Mouse (Mus musculus) cortical plate, adult 2 months (tissue): ENCODE results near the gene Hacl1. TPM values are rescaled to one million over a fixed set of nuclear protein-coding genes. Genes with fewer than 3 reads are reported as not detected.

Experiments
- H3K27ac ChIP-seq: fragments of 200-500 bp; 2 replicates; pipeline ENCODE4 v1.5.1; 2012; ENCODE audit warnings: low read length, control low read depth, inconsistent platforms; ENCODE audit not compliant: insufficient read depth
- H3K4me1 ChIP-seq: fragments of 200-500 bp; 2 replicates; pipeline ENCODE4 v1.6.1; 2011; ENCODE audit warnings: low read length; ENCODE audit not compliant: control insufficient read depth, insufficient read depth
- H3K4me3 ChIP-seq: fragments of 200-500 bp; 2 replicates; pipeline ENCODE4 v1.5.1; 2011; ENCODE audit warnings: mild to moderate bottlenecking, low read length, control low read depth; ENCODE audit not compliant: insufficient read depth
- CTCF ChIP-seq: fragments of 200-500 bp; IDR thresholded peaks from 2 replicates; pipeline ENCODE4 v1.5.1; 2011; ENCODE audit warnings: mild to moderate bottlenecking, control low read depth, low read length; ENCODE audit not compliant: insufficient read depth; ENCODE audit errors: extremely low read depth
- POLR2A ChIP-seq: fragments of 200-500 bp; IDR thresholded peaks from 2 replicates; pipeline ENCODE4 v1.6.1; 2011; ENCODE audit warnings: mild to moderate bottlenecking, low read length, control low read depth; ENCODE audit not compliant: insufficient read depth; ENCODE audit errors: extremely low read depth
- polyA plus RNA-seq: library from polyadenylated mRNA; depleted of rRNA; stranded (reverse); fragments of >200 nt; gene quantifications from 2 replicates; pipeline ENCODE4 v1.2.3, GENCODE M21; 2012

Gene Hacl1
- polyA plus RNA-seq, 1 experiment = 11.3 TPM

- Histone ChIP-seq H3K4me3 (no peak overlapping the region), H3K4me1 (no peaks in the 10 kb centered on the region), H3K27ac (no peak overlapping the region)
- TF ChIP-seq CTCF (no peak), POLR2A (no peak)
Measured at GRCm38 (mm10) chr14:31586451-31586850, 54.6 kb downstream of the Hacl1 start.

DNA sequence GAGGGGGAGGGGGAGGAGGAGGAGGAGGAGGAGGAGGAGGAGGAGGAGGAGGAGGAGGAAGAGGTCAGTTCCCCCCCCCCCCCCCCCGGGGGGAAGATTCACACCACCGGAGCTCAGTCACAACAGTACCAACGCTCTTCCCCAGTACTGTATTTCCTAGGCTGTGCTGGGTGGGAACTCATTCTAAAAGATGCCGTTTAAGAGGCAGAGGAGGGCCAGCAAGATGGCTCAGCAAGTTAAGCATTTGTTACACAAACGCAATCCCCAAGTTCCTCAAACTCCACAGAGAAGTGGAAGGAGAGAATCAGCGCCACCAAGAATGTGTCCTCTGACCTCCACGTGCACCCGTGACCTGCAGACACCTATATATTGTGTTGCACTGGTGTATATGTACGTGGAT is 58.0 kb downstream of the Hacl1 start:
- Histone ChIP-seq H3K4me3 (no peak overlapping the region), H3K4me1 (no peaks in the 10 kb centered on the region), H3K27ac (no peak overlapping the region)
- TF ChIP-seq POLR2A = no peak
- TF ChIP-seq CTCF = no peak

GRCm38 (mm10) chr14:31577966-31578735 is 62.9 kb downstream of the Hacl1 start:
- no peak overlapping the region for H3K4me3 ChIP-seq
- TF ChIP-seq POLR2A (no peak), CTCF (no peak)
- H3K27ac ChIP-seq = no peak overlapping the region
- peaks cover 3% of the 10 kb centered on the region; the same call in 1 of the 2 replicates for H3K4me1 ChIP-seq

GRCm38 (mm10) chr14:31576846-31577697 is 64.0 kb downstream of the Hacl1 start:
- H3K4me3 ChIP-seq = no peak overlapping the region
- H3K27ac ChIP-seq = no peak overlapping the region
- no peak for TF ChIP-seq POLR2A
- no peak for TF ChIP-seq CTCF
- H3K4me1 ChIP-seq = peaks cover 3% of the 10 kb centered on the region

DNA sequence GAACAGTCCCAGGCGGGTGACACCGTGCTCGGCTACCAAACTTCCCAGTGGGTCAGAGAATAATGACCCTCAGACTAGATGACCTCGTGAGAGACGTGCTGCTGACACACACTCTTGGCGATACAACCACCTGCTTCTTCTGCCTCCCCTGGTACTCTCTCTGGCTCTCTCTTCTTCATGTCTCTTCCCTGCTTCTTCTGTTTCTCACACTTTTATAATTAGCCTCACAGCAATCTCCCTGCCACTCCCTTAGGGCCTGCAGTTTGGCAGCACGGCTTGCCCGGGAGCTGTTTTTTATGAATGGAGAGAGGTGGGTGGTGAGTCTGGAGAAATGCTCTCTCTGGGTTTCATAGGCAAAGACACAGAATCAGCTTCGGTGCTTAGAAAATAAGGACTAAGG is 65.2 kb downstream of the Hacl1 start:
- Histone ChIP-seq H3K27ac (no peak overlapping the region), H3K4me3 (no peak overlapping the region), H3K4me1 (peaks cover 3% of the 10 kb centered on the region)
- TF ChIP-seq POLR2A (no peak), CTCF (no peak)

DNA sequence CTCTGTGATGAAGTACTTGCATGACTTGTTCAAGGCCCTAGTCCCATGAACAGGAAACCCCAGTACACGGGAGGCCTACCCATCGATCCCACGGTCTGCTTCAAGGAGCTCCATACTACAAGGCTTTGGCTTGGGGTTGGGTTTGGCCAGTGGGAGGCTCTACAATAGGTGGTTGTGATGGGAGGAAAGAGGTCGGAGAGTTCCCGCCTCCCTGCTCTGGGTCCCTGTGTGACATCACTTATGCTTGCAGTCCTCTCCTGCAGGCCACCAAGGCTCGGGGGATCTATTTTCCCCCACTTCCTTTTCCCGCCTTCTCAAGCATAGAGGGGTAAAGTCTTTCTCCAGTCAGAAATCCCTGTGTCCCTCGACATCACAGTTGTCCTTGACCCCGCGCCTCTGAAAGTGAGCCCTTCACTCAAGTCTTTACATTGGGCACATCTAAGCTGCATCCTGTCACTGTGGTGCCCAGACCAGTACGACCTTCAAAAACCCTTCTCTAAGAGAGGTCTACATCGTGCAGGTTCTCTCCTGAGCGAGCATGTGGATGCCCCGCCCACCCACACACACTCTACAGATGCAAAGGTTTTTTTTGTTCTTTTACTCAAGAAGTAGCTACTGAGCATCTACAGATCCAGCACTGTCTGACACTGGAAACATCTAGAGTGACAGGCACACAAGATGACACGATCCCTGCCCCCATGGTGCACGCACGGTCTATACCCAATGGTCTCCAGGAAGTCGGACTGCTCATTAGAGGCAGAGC is 66.0 kb downstream of the Hacl1 start:
- Histone ChIP-seq H3K27ac (no peak overlapping the region), H3K4me3 (no peak overlapping the region), H3K4me1 (peaks cover 3% of the 10 kb centered on the region)
- TF ChIP-seq CTCF (no peak), POLR2A (no peak)

- no peak overlapping the region for H3K27ac ChIP-seq
- TF ChIP-seq CTCF = no peak
- no peak for TF ChIP-seq POLR2A
- H3K4me3 ChIP-seq = no peak overlapping the region
- H3K4me1 ChIP-seq = peaks cover 3% of the 10 kb centered on the region
Measured at GRCm38 (mm10) chr14:31572561-31573175, 68.4 kb downstream of the Hacl1 start.

GRCm38 (mm10) chr14:31571419-31571818 is 69.7 kb downstream of the Hacl1 start:
- Histone ChIP-seq H3K4me3 (no peak overlapping the region), H3K27ac (no peak overlapping the region), H3K4me1 (peaks cover 3% of the 10 kb centered on the region)
- no peak for TF ChIP-seq CTCF
- no peak for TF ChIP-seq POLR2A

GRCm38 (mm10) chr14:31570131-31570951 is 70.7 kb downstream of the Hacl1 start:
- Histone ChIP-seq H3K4me3 (no peak overlapping the region), H3K4me1 (peaks cover under 1% of the 10 kb centered on the region), H3K27ac (no peak overlapping the region)
- TF ChIP-seq CTCF (no peak), POLR2A (no peak)
